Mouse (Mus musculus) forebrain, embryonic 10.5 days (tissue): ENCODE results near the gene Gm13285. TPM values are rescaled to one million over a fixed set of nuclear protein-coding genes. Genes with fewer than 3 reads are reported as not detected.

Experiments used
- polyA plus RNA-seq: library from polyadenylated mRNA; unstranded; fragments of >200 nt; fragmentation: Nextera tagmentation; extraction: Ambion mirVana; gene quantifications from 2 replicates; pipeline ENCODE4 v1.2.1, GENCODE M21; 2016

Gm13285 gene
- polyA plus RNA-seq, 1 experiment from 2014 or later: not detected

Other genes with a start within 250 kb of the Gm13285 start
- not detected in 2 replicates for gene Ifna15, start 241.4 kb upstream of the Gm13285 start, polyA plus RNA-seq
- not detected in 2 replicates for gene Ifna14, start 227.9 kb upstream of the Gm13285 start, polyA plus RNA-seq
- not detected in 2 replicates for gene Ifna9, start 207.3 kb upstream of the Gm13285 start, polyA plus RNA-seq
- gene Ifna12, start 196.3 kb upstream of the Gm13285 start, polyA plus RNA-seq: not detected in 2 replicates
- not detected in 2 replicates for gene C87499, start 165.3 kb upstream of the Gm13285 start, polyA plus RNA-seq
- gene Ifna13, start 155.2 kb upstream of the Gm13285 start, polyA plus RNA-seq: not detected in 2 replicates
- gene Ifna16, start 122.7 kb upstream of the Gm13285 start, polyA plus RNA-seq: not detected in 2 replicates
- gene Ifna2, start 115.8 kb upstream of the Gm13285 start, polyA plus RNA-seq: not detected in 2 replicates
- gene Ifnab, start 108.3 kb upstream of the Gm13285 start, polyA plus RNA-seq: not detected in 2 replicates
- 0.84 and 1.1 TPM in 2 replicates for gene Gm26566, start 77.9 kb upstream of the Gm13285 start, polyA plus RNA-seq
- gene Klhl9, start 77.2 kb upstream of the Gm13285 start, polyA plus RNA-seq: 98.4 and 103 TPM in 2 replicates
- not detected in 2 replicates for gene Gm13271, start 44.8 kb upstream of the Gm13285 start, polyA plus RNA-seq
- gene Gm13283, start 39.5 kb upstream of the Gm13285 start, polyA plus RNA-seq: 0.35 and 0.49 TPM in 2 replicates
- 0.76 TPM in 1 of 2 replicates, not detected in the other for gene Gm13290, start 25.8 kb upstream of the Gm13285 start, polyA plus RNA-seq
- gene Gm13289, start 22.7 kb upstream of the Gm13285 start, polyA plus RNA-seq: not detected in 2 replicates
- not detected in 2 replicates for gene Gm13272, start 19.8 kb upstream of the Gm13285 start, polyA plus RNA-seq
- gene Ifnz, start 17.5 kb upstream of the Gm13285 start, polyA plus RNA-seq: not detected in 2 replicates
- gene Gm13276, start 14.0 kb upstream of the Gm13285 start, polyA plus RNA-seq: not detected in 2 replicates
- not detected in 2 replicates for gene Gm13277, start 11.0 kb upstream of the Gm13285 start, polyA plus RNA-seq
- gene Gm13278, start 8.1 kb upstream of the Gm13285 start, polyA plus RNA-seq: not detected in 2 replicates
- not detected in 2 replicates for gene Gm13275, start 5.2 kb upstream of the Gm13285 start, polyA plus RNA-seq
- gene Gm13279, start 2.3 kb upstream of the Gm13285 start, polyA plus RNA-seq: not detected in 2 replicates
- gene Gm13287, start 3.6 kb downstream of the Gm13285 start, polyA plus RNA-seq: not detected in 2 replicates
- gene Gm13288, start 5.9 kb downstream of the Gm13285 start, polyA plus RNA-seq: 0.07 and 0.09 TPM in 2 replicates
- not detected in 2 replicates for gene Ifna7, start 16.6 kb downstream of the Gm13285 start, polyA plus RNA-seq
- not detected in 2 replicates for gene Ifna11, start 20.3 kb downstream of the Gm13285 start, polyA plus RNA-seq
- gene Ifna6, start 27.8 kb downstream of the Gm13285 start, polyA plus RNA-seq: not detected in 2 replicates
- not detected in 2 replicates for gene Ifna5, start 35.9 kb downstream of the Gm13285 start, polyA plus RNA-seq
- not detected in 2 replicates for gene Ifna4, start 42.2 kb downstream of the Gm13285 start, polyA plus RNA-seq
- gene Ifna1, start 50.4 kb downstream of the Gm13285 start, polyA plus RNA-seq: not detected in 2 replicates
- gene Ifne, start 80.5 kb downstream of the Gm13285 start, polyA plus RNA-seq: not detected in 2 replicates